Mouse (Mus musculus) large intestine, adult 2 months (tissue): Measurements from ENCODE around the gene Cldn13. TPM values are rescaled to one million over a fixed set of nuclear protein-coding genes. Genes with fewer than 3 reads are reported as not detected.
"Not testable (repeated sequence)": the region's sequence is repeated elsewhere in the genome, so short reads cannot be mapped to it uniquely, and the experiment has no call there.

Experiments
- DNase-seq: peaks from one replicate; pipeline ENCODE4 v3.0.0-alpha.2; 2012; ENCODE audit warnings: low read depth, low spot score
- WGBS: fragments of 180-500 bp; shearing (Covaris S2); methylation state at CpG from one replicate; pipeline ENCODE4 v1.1.7; 2018; 5-methylcytosine and 5-hydroxymethylcytosine counted together
- polyA plus RNA-seq: library from polyadenylated mRNA; depleted of rRNA; stranded (reverse); fragments of >200 nt; gene quantifications from 2 replicates; pipeline ENCODE4 v1.2.3, GENCODE M21; 2012

Cldn13 gene
- polyA plus RNA-seq, 1 experiment, result 0.77 TPM

DNA sequence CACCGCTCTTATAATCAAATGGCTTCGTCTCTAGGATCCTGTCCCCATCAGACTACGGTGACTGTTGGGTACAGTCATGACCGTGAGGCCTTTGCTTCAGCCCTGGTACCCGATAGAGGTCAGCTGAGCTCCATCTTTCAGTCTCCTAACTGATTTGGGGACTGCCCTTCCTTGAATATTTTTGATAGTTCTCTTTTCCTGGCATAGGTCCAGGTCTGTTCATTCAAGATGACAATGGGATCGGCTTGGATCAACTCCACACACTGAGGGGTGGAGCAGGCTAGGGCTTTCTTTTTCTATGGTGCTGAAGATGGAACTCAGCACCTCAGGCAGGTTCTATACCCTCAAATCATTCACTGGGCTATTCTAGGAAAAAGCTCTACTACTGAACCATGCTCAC is 20.7 kb upstream of the Cldn13 start:
- no peak for DNase-seq
- 76% methylated on average over 6 of the region's 6 CpGs for WGBS

GRCm38 (mm10) chr5:134934666-134935065 is 19.3 kb upstream of the Cldn13 start:
- 79% methylated on average over 3 of the region's 3 CpGs for WGBS
- no peak for DNase-seq

GRCm38 (mm10) chr5:134933686-134934085 is 18.4 kb upstream of the Cldn13 start:
- WGBS, result 90% methylated on average over 5 of the region's 5 CpGs
- not testable (repeated sequence) for DNase-seq

- no peak for DNase-seq
- 76% methylated on average over 8 of the region's 8 CpGs for WGBS
Measured at GRCm38 (mm10) chr5:134933281-134933680, 18.0 kb upstream of the Cldn13 start.

DNA sequence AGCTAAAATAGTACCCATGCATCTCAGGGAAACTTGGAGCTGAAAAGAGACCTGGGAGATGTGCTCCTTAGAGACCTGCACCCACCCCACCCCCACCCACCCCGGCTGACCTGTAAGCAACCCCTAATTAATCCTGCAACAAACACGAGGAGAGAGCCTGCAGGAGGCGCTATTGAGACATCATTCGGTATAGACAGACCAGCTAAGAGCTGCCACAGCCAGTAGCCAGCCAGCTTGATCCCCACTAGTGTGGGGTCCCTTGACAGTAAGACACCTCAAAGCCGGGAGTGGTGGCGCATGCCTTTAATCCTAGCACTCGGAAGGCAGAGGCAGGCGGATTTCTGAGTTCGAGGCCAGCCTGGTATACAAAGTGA is 17.6 kb upstream of the Cldn13 start:
- no peak for DNase-seq
- 38% methylated on average over 9 of the region's 9 CpGs for WGBS

DNA sequence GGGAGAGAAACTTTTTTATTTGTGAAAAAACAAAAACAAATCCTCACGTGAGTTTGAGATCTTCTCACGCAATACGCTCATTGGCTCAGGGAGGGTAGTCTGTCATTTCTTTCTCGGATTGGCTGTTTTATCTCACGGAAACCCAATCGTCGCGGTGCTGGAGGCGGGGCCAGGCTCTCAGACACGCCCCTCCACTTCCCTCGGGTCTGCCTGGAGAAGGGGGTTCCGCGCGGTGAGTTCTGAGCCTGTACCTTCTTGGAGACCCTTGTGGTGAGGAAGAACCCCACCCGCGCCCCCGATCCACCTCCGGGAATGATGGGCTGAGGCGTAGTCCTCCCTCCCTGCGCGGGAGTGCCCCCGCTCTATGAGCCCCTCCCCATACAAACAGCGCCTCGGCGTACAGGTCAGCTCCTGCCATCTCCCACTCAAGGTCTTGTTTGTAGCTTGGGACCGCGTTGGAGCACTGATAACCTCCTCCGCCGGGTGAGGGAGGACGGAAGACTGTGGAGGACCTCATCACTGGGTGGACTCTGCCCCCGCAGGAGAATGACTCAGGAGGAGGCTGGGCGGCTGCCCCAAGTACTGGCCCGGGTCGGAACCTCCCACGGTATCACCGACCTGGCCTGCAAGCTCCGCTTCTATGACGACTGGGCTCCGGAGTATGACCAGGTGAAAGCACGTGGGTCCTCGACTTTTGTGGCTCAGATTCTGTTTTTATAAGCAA is 17.0 kb upstream of the Cldn13 start, which contains the start of gene Mettl27:
Gene Mettl27 (plus strand): TSS at position 190 of the 724 bp plus-strand sequence.
- DNase-seq, result no peak
- WGBS, result under 1% methylated on average over 41 of the region's 41 CpGs

- DNase-seq, result no peak
- WGBS, result 74% methylated on average over 2 of the region's 2 CpGs
Measured at GRCm38 (mm10) chr5:134929988-134930387, 14.7 kb upstream of the Cldn13 start.

DNA sequence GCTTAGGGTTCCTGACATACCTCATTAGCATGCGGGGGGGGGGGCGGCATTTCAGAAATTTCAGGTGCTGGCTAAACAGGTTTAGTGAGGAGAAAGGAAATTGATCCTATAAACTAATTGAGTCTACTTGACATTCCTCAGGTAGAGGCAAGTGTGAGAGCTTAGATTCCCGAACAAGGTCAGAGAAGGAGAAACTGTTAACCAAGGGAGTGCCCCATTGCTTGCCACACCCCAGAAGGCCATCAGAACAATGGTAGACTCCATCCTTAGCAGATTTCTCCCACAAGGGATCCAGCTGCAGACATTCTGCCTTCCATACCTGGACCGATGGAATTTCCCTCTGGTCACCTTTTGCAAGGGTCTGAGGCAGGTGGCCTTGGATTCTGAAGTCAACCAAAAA is 11.4 kb upstream of the Cldn13 start:
- WGBS, result 51% methylated on average over 4 of the region's 4 CpGs
- DNase-seq, result no peak

- 66% methylated on average over 6 of the region's 6 CpGs for WGBS
- no peak for DNase-seq
Measured at GRCm38 (mm10) chr5:134923141-134923540, 7.8 kb upstream of the Cldn13 start.

- no peak for DNase-seq
- WGBS, result 84% methylated on average over 8 of the region's 8 CpGs
Measured at GRCm38 (mm10) chr5:134921106-134921505, 5.8 kb upstream of the Cldn13 start.

DNA sequence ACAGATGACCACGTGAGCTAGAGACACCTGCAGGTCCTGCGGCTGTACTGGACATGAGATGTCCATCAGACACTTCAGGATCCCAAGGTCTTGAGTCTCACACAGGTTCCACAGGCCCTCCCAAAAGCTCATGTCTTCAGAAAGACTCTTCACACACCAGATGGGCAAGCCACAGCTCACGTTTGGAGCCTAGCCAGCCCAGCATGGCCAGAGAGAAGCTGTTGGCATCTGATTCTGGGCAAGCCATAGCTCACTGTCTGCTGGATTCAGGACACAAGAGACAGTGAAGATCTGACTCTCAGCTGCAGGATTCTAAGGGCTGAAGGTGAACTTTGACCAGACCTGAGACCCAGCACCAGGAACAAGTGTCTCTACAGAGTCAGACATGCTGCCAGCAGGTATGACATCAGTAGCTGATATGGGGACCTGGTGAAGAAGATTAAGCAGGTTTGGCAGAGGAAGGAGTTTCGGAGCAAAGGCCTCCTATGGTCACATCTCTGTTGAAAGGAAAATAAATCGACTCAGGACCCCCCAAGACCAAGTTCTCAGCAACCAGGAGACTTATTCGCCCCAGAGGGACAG is 4.9 kb upstream of the Cldn13 start:
- 67% methylated on average over 6 of the region's 6 CpGs for WGBS
- DNase-seq, result no peak

DNA sequence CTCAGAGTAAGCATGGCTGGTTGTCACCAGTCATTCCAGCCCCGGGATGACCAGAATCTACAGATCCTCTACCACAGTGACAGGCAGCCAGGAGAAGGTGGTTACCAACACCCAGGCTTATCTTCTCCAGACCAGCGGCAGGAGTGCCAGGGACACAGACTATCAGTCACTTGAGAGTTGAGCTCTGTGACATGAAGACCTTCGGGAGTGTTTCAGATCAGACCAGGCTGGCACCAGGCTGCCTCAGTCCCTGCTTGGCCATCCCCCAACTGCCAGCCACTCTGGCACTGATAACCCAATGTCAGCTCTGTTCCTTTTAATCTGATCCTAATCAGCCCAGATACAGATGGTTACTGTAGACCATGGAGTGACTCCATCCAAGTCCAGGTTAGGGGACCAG is 3.8 kb upstream of the Cldn13 start:
- WGBS, result 92% methylated on average over 3 of the region's 3 CpGs
- no peak for DNase-seq

DNA sequence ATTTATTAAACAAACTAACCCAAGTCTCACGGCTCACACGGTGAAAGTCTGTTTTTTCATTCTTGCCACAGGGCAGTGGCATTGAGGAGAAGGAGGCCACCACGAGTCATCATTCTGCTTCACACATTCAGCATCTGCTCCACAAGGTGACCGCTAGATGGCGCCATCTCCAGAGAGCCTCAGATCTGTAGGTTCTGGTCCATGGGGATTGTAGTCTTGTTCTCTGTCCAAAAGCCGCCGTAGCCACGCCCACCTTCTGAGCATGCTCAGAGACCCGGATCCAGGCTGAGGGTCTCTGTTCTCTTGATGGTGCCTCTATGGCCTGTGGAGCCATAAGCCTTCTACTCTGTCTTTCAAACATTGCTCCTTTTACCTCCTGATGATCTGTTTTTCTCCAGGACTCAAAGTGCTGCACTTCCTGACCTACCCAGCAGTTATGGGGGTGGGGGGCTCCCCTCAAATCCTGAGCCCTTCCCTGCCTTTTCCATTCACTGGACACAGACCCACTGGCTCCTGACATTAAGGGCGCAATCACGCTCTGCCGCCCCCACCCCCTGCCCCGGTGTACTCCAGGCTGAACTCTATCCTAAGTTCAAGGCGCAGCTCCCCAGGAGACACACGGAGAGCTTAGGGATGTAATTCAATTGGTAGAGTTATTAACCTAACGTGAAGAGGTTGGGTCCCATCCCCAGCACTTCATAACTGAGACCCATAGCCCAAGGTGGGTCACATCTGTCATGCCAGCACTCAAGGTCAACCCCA is 2.9 kb upstream of the Cldn13 start:
- DNase-seq, result no peak
- WGBS, result 44% methylated on average over 16 of the region's 16 CpGs

DNA sequence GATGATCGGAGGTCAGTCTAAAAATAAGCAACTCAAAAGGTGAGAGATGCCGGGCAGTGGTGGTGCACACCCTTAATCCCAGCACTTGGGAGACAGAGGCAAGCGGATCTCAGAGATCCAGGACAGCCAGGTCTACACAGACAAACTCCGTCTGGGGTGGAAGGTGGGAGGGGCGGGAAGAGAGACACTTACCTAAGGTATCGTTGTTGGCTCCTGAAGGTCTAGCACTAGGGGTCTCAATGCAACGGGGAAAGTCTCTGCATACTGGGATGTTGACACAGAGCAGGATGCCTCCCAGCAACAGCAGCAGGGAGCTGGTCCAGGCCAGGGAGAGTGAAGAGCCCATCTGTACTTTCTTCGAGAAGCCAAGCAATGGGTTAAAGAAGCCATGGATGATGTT is 816 bp downstream of the Cldn13 start:
- DNase-seq, result no peak
- 71% methylated on average over 8 of the region's 8 CpGs for WGBS

GRCm38 (mm10) chr5:134913753-134914152 is 1.6 kb downstream of the Cldn13 start:
- no peak for DNase-seq
- WGBS, result 81% methylated on average over 4 of the region's 4 CpGs

DNA sequence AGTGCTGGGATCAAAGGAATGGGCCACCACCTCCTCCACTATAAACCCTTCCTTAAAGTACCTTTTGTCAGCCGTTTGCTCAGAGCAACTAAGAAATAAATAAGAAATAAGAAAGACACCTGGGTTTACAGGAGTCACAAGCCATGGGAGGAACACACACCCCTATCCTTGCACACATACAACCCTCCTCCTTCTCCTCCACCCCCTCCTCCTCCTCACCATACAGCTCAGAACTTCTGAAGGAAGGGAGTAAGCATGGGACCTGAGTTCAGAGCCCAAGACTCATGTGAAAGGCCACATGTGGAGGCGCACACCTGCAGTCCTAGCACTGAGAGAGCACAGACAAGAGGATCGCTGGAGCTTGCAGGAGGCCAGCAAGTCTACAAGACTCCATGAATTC is 2.0 kb downstream of the Cldn13 start:
- DNase-seq, result no peak
- WGBS, result 64% methylated on average over 3 of the region's 3 CpGs

DNA sequence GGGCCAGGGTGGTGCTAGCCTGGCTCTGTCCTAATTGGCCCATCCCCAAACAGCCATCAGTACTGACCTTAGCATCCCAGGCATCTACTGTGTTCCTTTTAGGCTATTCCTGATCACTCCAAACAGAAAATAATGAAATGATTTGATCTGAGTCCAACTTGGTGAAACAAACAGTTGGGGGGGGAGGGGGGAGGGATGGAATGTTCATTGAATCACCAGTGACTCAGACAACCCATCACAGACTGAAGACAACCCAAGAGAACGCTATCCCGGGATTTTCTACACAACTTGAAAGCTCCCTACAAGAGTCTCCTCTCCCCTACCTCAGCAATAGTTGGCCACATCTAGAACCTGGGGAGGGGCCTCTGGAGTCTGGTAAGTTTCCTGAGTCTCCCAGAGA is 3.4 kb downstream of the Cldn13 start:
- no peak for DNase-seq
- 74% methylated on average over 2 of the region's 2 CpGs for WGBS

DNA sequence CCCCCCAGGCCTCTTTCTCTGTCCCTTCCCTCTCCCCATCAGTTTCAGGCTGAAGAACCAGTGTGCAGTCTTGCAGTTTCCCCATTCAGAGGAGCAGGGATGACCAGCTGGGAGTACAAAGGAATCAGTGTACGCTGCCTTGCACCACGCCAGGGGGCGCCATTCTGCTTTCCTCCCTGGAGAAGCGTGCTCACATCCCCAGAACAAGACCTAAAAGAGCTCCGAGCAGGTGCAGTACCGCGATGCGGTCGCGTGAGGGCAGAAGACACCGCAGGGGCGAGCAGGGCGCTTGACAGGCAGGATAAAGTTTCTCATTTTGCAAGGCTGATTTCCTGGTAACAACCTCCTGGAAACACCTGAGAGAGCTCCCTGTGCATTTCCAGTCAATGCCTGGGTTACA is 8.2 kb downstream of the Cldn13 start:
- WGBS, result under 1% methylated on average over 13 of the region's 13 CpGs
- DNase-seq, result peak; percentile 80

DNA sequence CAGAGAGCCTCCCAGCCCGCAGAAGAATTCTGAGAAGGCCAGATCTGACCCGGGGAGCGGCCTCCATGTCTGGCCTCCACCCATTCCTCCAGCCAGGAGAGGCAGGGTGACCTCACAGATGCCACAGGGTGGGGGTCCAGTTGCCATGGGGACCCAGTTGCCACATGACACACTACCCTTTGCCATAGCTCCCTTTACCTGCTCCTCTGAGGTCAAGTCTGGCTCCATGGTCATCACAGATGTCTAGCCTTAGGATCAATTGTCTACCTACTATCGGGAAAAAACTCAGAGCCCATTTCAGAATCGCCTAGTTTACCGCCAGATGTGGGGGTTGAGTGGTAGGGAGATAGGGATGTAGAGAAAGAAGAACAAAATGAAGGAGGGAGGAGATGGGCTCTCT is 8.7 kb downstream of the Cldn13 start, which contains the start of gene Tmem270:
Gene Tmem270 (minus strand): TSS at position 101 of the 400 bp plus-strand sequence.
- no peak for DNase-seq
- 85% methylated on average over 6 of the region's 6 CpGs for WGBS

DNA sequence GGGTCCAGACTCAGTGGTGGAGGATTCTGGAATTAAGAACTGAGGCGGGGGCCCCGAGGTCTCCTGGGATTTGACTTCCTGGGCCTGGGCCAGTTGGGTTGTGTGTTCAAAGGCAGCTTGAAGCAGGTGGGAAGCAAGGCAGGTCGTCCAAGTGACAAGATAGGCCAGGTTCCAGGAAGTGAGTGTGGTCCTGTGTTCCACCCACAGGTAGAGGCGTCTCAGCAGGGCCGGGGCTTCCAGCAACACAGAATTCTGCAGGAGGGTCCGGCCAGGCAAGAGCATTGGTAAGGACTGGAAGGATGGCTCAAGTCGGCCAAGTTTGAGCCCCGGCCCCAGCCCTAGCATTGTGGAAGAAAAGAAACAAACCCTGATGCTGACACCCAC is 13.7 kb downstream of the Cldn13 start:
- 60% methylated on average over 8 of the region's 8 CpGs for WGBS
- no peak for DNase-seq
